Mouse (Mus musculus): ENCODE measurements around the gene Prrc2a.
A peak's percentile ranks its signal among the peaks of the same experiment; 100 is the strongest.

The Prrc2a gene

DNA sequence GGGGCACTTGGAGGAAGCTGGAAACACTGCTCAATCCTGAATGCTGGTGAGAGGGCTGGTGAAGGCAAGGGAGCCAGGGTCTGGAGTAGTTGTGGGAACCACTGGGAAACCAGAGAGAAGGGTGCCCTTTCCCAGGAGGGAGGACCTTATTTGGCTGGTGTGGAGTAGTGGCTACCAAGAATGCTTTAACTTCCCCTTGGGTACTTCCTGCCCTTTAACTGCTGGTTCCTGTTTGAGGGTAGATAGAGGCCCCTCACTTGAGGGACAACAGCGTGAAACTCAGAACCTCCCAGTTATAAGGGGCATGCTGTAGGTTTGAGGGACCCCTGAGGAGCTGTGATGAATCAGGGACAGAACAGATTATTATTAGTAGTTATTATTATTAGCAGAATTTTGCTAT, 24.5 kb upstream of the Prrc2a start:
- DNase-seq, result peak; percentile 42

DNA sequence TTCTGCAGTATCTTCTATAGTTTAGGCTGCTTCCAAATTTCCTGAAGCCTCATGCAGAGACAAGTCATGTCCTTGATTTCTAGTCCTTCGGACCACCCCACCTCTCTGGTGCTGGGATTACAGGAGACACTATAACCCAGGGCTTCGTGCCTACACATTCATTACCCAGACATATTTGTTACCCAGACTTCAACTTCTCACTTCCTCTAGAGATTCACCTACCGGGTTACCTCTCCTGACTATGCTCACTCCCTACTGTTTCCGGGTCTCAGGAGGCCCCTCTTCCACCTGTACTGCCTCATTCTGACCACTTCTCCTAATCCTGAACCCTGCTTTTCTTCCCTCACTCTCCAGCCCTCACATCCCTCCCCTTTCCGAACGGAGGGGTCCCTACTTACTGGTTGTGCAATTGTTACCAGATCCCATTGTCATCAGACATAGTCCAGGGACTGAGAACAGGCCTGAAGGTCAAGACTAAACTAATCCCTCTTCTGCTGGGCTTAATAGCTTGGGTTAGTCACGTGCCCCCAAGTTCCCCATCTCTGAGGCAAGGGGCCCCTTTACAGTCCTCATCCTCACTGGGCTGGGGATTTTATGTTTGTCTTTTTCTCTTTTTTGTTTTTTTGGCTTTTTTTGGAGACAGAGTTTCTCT, 23.4 kb upstream of the Prrc2a start, which contains the start of gene Lst1:
Gene Lst1 (minus strand): TSS at position 481 of the 652 bp plus-strand sequence.
- DNase-seq, result peak; percentile 38

GRCm38 (mm10) chr17:35187345-35187744, 22.6 kb upstream of the Prrc2a start:
- DNase-seq, result no peak

DNA sequence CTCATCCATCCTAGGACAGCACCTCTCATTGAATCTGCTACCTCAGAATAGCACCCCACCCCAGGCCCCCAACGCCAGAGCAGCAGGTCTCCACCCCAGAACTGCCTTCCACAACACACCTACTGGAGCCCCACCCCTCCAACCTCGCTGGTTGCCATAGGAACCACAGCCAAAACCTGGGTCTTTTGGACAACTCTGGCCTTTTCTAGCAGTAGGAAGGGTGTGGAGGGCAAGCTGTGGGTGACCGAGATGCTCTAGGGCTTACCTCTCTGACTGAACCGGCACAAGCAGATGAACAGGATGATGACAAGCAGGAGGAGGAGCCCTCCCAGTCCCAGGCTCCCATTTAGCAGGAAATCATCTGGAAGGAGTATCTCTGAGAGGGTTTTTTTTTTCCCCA, 22.0 kb upstream of the Prrc2a start:
- DNase-seq, result peak; percentile 66

- DNase-seq, result peak; percentile 95
These were observed 21.2 kb upstream of the Prrc2a start for GRCm38 (mm10) chr17:35185639-35186611.

- no peak for DNase-seq
These were observed 15.4 kb upstream of the Prrc2a start for GRCm38 (mm10) chr17:35180093-35180492.

DNA sequence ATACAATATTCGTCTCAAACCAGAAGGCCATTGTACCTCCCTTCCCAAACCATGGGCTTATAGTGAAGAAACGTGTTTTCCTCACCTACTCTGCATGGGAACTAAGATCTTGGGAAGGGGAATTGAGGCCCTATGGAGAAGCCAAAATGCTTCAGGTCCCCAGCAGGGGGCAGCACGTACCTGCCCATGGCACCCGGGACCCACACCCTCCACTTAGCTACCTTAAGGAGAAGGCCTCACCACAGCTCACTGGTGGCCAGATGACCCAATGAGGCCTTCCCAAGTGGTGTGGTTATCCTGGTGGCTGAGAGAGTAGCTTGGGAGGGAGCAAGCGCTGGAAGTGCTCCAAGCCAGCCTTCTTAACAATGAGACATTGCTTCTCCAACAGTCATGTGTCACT, 13.8 kb upstream of the Prrc2a start:
- peak; percentile 87 for DNase-seq

DNA sequence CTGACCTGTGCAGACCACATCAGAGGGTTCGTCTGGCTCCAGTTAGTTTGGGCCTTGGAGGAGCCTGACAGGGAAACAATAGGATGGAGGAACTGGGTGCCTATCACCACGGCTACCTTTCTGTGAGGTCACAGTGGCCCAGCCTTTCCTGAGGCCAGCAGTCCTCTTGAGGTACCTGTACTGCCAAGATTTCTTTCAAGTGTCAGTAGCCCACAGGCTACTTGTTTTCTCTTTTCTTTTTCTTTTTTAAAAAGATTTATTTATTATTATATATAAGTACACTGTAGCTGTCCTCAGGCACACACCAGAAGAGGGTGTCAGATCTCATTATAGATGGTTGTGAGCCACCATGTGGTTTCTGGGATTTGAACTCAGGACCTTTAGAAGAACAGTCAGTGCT, 11.3 kb upstream of the Prrc2a start, which contains the start of gene Aif1:
Gene Aif1 (minus strand): TSS at position 101 of the 400 bp plus-strand sequence.
- no peak for DNase-seq

DNA sequence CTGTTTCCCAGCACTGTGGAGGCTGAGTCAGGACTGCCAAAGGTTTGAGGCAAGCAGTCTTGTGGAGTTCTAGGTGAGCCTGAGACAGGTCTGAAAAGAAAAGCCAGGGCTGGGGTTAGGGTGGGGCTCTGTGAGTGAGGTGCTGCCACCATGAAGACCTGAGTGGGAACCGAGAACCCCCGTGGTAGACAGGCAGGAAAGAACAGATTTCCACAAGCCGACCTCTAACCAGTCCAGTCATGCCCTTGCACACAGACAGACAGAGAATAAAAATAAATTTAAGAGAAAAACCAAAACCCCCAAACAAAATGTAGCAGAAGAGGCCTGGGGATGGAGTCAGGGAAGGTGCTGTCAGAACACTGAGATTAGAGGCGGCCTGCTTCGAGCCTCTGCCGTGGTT, 10.7 kb upstream of the Prrc2a start:
- no peak for DNase-seq

GRCm38 (mm10) chr17:35174201-35174977, 9.7 kb upstream of the Prrc2a start:
- no peak for DNase-seq

DNA sequence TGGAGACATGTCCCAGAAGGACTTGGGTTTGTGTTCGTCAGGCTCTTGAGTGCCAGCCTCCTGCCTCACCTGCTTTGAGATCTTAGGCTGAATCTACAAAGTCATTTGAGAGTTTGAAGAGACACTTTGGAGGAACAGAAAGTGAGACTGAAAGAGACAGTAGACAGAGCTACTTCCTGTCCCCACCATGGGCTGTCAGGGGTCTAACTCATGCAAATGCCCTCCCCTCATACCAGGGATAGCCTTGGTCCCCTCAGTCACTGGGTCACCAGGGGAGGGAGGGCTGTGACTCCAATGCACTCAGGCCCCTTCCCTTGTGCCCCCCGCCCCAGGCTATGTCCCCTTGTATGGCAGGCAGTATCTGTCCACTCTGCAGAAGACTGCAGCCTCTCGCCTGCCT, 8.6 kb upstream of the Prrc2a start:
- no peak for DNase-seq

DNA sequence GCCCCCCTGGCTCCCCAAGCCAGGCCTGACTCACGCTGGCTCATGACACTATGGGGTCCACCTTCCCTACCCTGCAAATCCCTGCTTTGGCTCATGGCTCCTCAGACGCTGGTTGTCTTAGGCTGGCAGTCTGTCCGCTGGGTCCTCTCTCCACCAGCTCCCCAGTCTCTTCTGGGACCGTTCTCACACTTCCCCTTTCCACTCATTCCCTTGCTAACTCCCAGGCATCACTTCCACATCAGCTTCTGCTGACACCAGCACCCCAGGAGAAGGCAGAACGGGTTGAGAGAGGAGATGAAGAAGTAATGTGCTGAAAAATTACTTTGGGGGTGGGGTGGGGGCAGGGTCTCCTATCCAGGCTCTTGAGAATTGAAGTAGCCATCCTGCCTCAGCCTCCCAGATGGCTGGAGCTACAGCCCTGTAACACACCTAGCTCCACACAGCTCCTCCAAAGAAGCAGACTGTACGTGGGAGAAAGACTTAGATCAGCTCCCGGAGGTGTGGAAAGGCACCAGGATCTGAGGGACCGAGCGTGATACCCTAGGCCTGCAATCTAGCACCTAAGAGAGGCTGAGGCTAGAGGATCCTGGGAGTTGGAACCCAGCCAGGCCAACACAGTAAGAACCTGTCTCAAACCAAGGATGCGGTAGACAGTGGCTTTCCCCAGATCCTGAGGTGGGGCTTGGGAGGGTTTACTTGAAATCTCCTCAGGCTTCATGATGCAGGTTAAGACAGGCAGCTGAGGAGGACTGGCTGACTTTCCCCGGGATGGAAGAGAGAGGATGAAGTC, 7.9 kb upstream of the Prrc2a start:
- DNase-seq, result peak; percentile 13

GRCm38 (mm10) chr17:35168541-35169207, 4.0 kb upstream of the Prrc2a start:
- DNase-seq, result peak; percentile 72

GRCm38 (mm10) chr17:35167794-35168193, 3.1 kb upstream of the Prrc2a start:
- DNase-seq, result no peak

- DNase-seq, result peak; percentile 94
These were observed 1.8 kb upstream of the Prrc2a start for GRCm38 (mm10) chr17:35166352-35167035.

DNA sequence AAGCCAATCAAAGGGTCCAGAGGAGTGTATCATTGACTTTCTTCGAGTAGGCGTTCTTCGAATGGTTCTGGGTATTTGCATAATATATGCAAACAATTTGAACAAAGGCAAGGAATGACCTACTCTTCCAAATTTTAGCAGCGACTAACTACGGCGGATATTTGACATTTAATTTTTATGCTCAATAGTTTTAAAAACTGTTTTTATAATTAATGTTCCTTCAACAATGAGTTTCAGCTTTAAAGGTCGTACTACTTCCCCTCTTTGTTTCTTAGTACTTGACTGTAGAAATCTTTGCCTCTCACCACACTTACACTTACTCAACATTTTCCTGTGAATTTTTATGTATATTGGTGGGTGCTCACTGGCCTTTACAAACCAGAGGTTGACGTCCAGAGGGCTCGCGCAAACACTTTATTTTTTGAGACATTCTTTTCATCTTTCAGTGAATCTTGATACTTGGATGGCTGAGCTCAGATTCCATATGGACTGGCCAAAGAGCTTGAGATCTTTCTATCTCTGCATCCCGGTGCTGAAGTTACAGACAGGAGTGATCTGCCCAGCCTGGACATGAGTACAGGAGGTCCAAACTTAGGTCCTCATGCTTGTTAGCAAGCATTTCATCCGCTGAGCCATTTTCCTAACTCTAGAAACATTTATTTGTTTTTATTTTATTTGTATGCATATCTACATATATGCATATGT, 906 bp upstream of the Prrc2a start:
- DNase-seq, result no peak

DNA sequence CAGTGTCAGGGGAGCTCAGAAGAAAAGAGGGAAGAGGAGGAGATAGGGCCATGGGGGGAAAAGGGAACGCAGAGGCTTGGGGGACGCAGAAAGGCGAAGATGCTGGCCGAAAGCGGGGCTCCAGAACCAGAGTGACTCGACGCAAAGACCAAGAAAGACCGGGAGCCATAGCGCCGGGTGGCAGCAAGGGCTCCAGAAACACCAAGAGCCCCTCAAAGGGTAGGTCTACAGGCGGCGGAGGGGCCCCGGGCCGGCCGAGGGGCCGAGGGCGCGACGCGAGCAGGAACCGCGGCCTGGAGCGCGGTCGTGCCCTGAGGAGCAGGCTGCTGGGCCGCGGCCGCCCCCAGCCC, 504 bp downstream of the Prrc2a start:
- DNase-seq, result peak; percentile 10

DNA sequence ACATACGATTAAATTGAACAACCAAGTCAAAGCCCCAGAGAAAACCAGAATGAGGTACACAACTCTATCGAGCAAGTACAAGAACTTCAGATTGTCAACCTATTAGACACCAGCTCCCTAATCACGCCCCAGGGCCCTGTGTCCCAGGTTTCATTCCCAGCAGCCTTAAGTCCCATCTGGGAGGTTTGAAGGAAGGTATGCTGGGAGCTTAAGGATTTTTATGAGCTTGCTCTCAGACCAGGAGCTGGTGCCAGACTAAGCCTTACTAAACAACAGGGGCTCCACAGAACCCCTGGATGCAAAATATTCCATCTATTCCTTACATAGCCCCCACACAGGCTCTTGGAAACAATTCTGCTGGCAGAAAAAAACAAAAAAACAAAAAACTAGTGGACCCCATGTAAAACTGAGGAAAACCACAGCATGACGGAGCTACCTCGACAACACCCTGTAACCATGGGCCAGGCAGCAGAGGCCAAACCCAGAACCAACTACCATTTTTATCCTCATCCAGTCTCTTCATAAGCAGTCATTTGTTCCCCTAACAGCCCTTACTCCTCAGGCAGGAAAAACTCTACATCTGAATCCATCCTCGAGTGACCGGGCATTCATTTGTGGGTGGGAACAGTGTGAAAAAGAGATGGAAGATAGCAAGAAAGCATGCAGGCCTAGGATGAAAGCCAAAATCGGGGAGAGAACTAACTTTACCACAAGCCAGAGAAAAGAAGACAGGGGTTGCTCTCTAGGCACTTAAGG, 1.2 kb downstream of the Prrc2a start:
- DNase-seq, result peak; percentile 5

- DNase-seq, result peak; percentile 61
These were observed 2.0 kb downstream of the Prrc2a start for GRCm38 (mm10) chr17:35162730-35163129.

DNA sequence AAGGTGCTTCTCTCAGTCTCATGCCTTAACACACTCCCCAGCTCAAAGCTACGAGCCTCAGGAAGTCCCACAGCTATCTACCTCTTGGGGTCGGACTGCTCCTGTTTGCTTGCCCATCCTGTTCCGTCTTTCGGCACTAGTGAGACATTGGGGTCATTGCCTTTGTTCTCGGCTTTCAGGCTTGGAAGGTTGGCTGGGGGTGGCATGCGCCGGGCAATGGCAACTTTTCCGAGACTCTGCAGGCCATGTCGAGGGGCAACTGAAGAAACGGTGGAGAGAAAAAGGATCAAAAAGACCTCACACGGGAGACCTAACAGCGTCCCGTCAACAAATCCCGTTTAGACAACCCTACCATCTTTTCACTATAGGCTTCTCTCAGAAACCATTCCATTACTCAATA, 2.6 kb downstream of the Prrc2a start:
- no peak for DNase-seq
